Mouse (Mus musculus): Measurements from ENCODE around the gene Cdyl. TPM values are rescaled to one million over a fixed set of nuclear protein-coding genes. Genes with fewer than 3 reads are reported as not detected.

Cdyl gene
- polyA plus RNA-seq, 2 experiments: 20.1 to 22.7 TPM

DNA sequence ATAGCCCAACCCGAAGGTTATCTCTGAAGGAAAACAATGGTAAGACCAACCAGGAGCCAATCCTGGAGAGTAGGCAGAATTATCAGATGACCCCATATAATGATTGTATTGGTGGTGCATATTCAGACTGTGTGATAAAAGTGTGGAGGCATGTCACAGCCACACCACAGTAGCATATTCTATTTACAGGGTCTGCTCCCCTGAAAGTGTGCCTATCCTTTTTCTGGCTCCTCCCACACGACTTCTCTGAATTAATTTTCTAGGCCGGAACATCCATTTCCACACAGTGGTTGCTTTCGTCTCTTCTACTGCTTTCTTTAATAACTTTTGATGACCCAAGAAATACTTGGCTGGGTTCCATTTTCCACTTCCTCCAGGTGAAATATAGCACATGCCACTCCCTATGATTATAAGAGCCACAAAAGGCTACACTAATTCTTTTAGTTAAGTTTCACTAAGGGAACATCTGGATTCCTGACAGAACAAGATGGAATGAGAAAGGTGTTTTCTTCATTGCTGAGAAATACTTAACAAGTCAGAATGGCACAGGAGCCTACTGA is 10.4 kb downstream of the Cdyl start:
- DNase-seq (ENCODE audit: low spot score) (no peak), ATAC-seq (ENCODE audit: low FRiP score, low read depth) (no peak)
- 60% methylated on average over 4 of the region's 4 CpGs for WGBS
- no peak overlapping the region for H3K9ac ChIP-seq (ENCODE audit: low read depth, low read length, severe bottlenecking)
- no peak overlapping the region for H3K4me3 ChIP-seq (replicated peaks; ENCODE audit: low read length)
- no peaks in the 10 kb centered on the region for H3K9me3 ChIP-seq (ENCODE audit: control insufficient read depth, low read length)
- no peak for TF ChIP-seq POLR2A (IDR thresholded peaks at IDR 0.05; ENCODE audit: borderline replicate concordance, extremely low read depth, insufficient read depth, insufficient read length)
- no peaks in the 10 kb centered on the region for H3K4me1 ChIP-seq (ENCODE audit: control insufficient read depth, insufficient read depth, low read length)
- H3K27ac ChIP-seq (replicated peaks; ENCODE audit: low read depth, low read length): no peak overlapping the region
- H3K36me3 ChIP-seq (ENCODE audit: control insufficient read depth, insufficient read depth, low read length): no peaks in the 10 kb centered on the region
- no peaks in the 10 kb centered on the region for H3K27me3 ChIP-seq (ENCODE audit: control insufficient read depth, insufficient read depth, low read length)
- H3K4me2 ChIP-seq (replicated peaks; ENCODE audit: low read depth, low read length, severe bottlenecking): no peak overlapping the region

GRCm38 (mm10) chr13:35670875-35671274 is 11.2 kb downstream of the Cdyl start:
- Histone ChIP-seq H3K27me3 (ENCODE audit: control insufficient read depth, insufficient read depth, low read length) (no peaks in the 10 kb centered on the region), H3K36me3 (ENCODE audit: control insufficient read depth, insufficient read depth, low read length) (no peaks in the 10 kb centered on the region), H3K9me3 (ENCODE audit: control insufficient read depth, low read length) (no peaks in the 10 kb centered on the region), H3K27ac (replicated peaks; ENCODE audit: low read depth, low read length) (no peak overlapping the region), H3K4me3 (replicated peaks; ENCODE audit: low read length) (no peak overlapping the region), H3K4me2 (replicated peaks; ENCODE audit: low read depth, low read length, severe bottlenecking) (no peak overlapping the region), H3K9ac (ENCODE audit: low read depth, low read length, severe bottlenecking) (no peak overlapping the region), H3K4me1 (ENCODE audit: control insufficient read depth, insufficient read depth, low read length) (no peaks in the 10 kb centered on the region)
- no peak for DNase-seq (ENCODE audit: low spot score)
- WGBS: 69% methylated on average over 4 of the region's 4 CpGs
- no peak for TF ChIP-seq POLR2A (IDR thresholded peaks at IDR 0.05; ENCODE audit: borderline replicate concordance, extremely low read depth, insufficient read depth, insufficient read length)
- no peak for ATAC-seq (ENCODE audit: low FRiP score, low read depth)

DNA sequence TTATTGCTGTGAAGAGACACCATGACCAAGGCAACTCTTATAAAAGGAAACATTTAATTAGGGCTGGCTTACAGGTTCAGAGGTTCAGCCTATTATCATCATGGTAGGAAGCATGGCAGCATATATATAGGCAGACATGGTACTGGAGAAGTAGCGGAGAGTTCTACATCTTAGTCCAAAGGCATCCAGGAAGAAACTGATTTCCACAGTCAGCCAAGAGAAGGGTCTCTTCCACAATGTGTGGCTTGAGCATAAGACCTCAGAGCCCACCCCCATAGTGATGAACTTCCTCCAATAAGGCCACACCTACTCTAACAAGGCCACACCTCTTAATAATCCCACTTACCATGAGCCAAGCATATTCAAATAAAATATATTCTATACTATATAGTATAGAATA is 17.3 kb downstream of the Cdyl start:
- no peaks in the 10 kb centered on the region for H3K9me3 ChIP-seq (ENCODE audit: control insufficient read depth, low read length)
- DNase-seq (ENCODE audit: low spot score): no peak
- H3K4me2 ChIP-seq (replicated peaks; ENCODE audit: low read depth, low read length, severe bottlenecking): no peak overlapping the region
- H3K9ac ChIP-seq (ENCODE audit: low read depth, low read length, severe bottlenecking): no peak overlapping the region
- H3K4me3 ChIP-seq (replicated peaks; ENCODE audit: low read length): no peak overlapping the region
- no peak for ATAC-seq (ENCODE audit: low FRiP score, low read depth)
- no peaks in the 10 kb centered on the region for H3K27me3 ChIP-seq (ENCODE audit: control insufficient read depth, insufficient read depth, low read length)
- no peaks in the 10 kb centered on the region for H3K36me3 ChIP-seq (ENCODE audit: control insufficient read depth, insufficient read depth, low read length)
- H3K27ac ChIP-seq (replicated peaks; ENCODE audit: low read depth, low read length): no peak overlapping the region
- H3K4me1 ChIP-seq (ENCODE audit: control insufficient read depth, insufficient read depth, low read length): peaks cover 5% of the 10 kb centered on the region; the same call in 1 of the 2 replicates
- WGBS: 97% methylated on average over 1 of the region's 1 CpGs
- no peak for TF ChIP-seq POLR2A (IDR thresholded peaks at IDR 0.05; ENCODE audit: borderline replicate concordance, extremely low read depth, insufficient read depth, insufficient read length)

GRCm38 (mm10) chr13:35677433-35678051 is 17.9 kb downstream of the Cdyl start:
- Histone ChIP-seq H3K27me3 (ENCODE audit: control insufficient read depth, insufficient read depth, low read length) (no peaks in the 10 kb centered on the region), H3K9ac (ENCODE audit: low read depth, low read length, severe bottlenecking) (no peak overlapping the region), H3K9me3 (ENCODE audit: control insufficient read depth, low read length) (no peaks in the 10 kb centered on the region), H3K4me2 (replicated peaks; ENCODE audit: low read depth, low read length, severe bottlenecking) (no peak overlapping the region), H3K4me3 (replicated peaks; ENCODE audit: low read length) (no peak overlapping the region), H3K4me1 (ENCODE audit: control insufficient read depth, insufficient read depth, low read length) (peaks cover 5% of the 10 kb centered on the region; the same call in 1 of the 2 replicates), H3K27ac (replicated peaks; ENCODE audit: low read depth, low read length) (no peak overlapping the region), H3K36me3 (ENCODE audit: control insufficient read depth, insufficient read depth, low read length) (no peaks in the 10 kb centered on the region)
- no peak for TF ChIP-seq POLR2A (IDR thresholded peaks at IDR 0.05; ENCODE audit: borderline replicate concordance, extremely low read depth, insufficient read depth, insufficient read length)
- 79% methylated on average over 7 of the region's 7 CpGs for WGBS
- DNase-seq (ENCODE audit: low spot score): no peak
- ATAC-seq (ENCODE audit: low FRiP score, low read depth): no peak

- no peak overlapping the region for H3K4me3 ChIP-seq (replicated peaks; ENCODE audit: low read length)
- no peaks in the 10 kb centered on the region for H3K36me3 ChIP-seq (ENCODE audit: control insufficient read depth, insufficient read depth, low read length)
- DNase-seq (ENCODE audit: low spot score): no peak
- peaks cover 5% of the 10 kb centered on the region; the same call in 1 of the 2 replicates for H3K4me1 ChIP-seq (ENCODE audit: control insufficient read depth, insufficient read depth, low read length)
- H3K27ac ChIP-seq (replicated peaks; ENCODE audit: low read depth, low read length): no peak overlapping the region
- H3K4me2 ChIP-seq (replicated peaks; ENCODE audit: low read depth, low read length, severe bottlenecking): no peak overlapping the region
- no peaks in the 10 kb centered on the region for H3K9me3 ChIP-seq (ENCODE audit: control insufficient read depth, low read length)
- TF ChIP-seq POLR2A (IDR thresholded peaks at IDR 0.05; ENCODE audit: borderline replicate concordance, extremely low read depth, insufficient read depth, insufficient read length): no peak
- ATAC-seq (ENCODE audit: low FRiP score, low read depth): no peak
- no peak overlapping the region for H3K9ac ChIP-seq (ENCODE audit: low read depth, low read length, severe bottlenecking)
- no peaks in the 10 kb centered on the region for H3K27me3 ChIP-seq (ENCODE audit: control insufficient read depth, insufficient read depth, low read length)
- WGBS: 88% methylated on average over 6 of the region's 6 CpGs
Measured at GRCm38 (mm10) chr13:35678691-35679090, 19.1 kb downstream of the Cdyl start.

All from limb, embryonic 14.5 days (tissue).